Mouse (Mus musculus) midbrain, embryonic 16.5 days (tissue): ENCODE results near the gene Sf3b3. TPM values are rescaled to one million over a fixed set of nuclear protein-coding genes. Genes with fewer than 3 reads are reported as not detected.

Source experiments
- ATAC-seq: fragments of 200-750 bp; cut with Nextera tagmentation; 2 replicates; pipeline ENCODE4 v1.8.0; 2017; ENCODE audit warnings: moderate TSS enrichment
- H3K27ac ChIP-seq: fragments of 300-500 bp; sonication (generic); 2 replicates; pipeline ENCODE4 v1.5.1; 2014; ENCODE audit warnings: mild to moderate bottlenecking, low read length, mixed read lengths
- H3K27me3 ChIP-seq: fragments of 300-500 bp; sonication (generic); 2 replicates; pipeline ENCODE4 v1.6.1; 2014; ENCODE audit warnings: low read depth, low read length, mixed read lengths; ENCODE audit not compliant: control insufficient read depth, insufficient read depth
- H3K36me3 ChIP-seq: fragments of 300-500 bp; sonication (generic); 2 replicates; pipeline ENCODE4 v1.6.1; 2014; ENCODE audit warnings: mild to moderate bottlenecking, low read length, moderate library complexity, mixed read lengths; ENCODE audit not compliant: control insufficient read depth, insufficient read depth
- H3K4me1 ChIP-seq: fragments of 300-500 bp; sonication (generic); 2 replicates; pipeline ENCODE4 v1.6.1; 2014; ENCODE audit warnings: mild to moderate bottlenecking, low read length, mixed read lengths; ENCODE audit not compliant: control insufficient read depth, insufficient read depth
- H3K4me2 ChIP-seq: fragments of 300-500 bp; sonication (generic); 2 replicates; pipeline ENCODE4 v1.6.1; 2014; ENCODE audit warnings: mild to moderate bottlenecking, low read length, mixed read lengths
- H3K4me3 ChIP-seq: fragments of 300-500 bp; sonication (generic); 2 replicates; pipeline ENCODE4 v1.5.1; 2014; ENCODE audit warnings: low read depth, mild to moderate bottlenecking, low read length, moderate library complexity, mixed read lengths
- H3K9ac ChIP-seq: fragments of 300-500 bp; sonication (generic); 2 replicates; pipeline ENCODE4 v1.6.1; 2014; ENCODE audit warnings: low read depth, low read length, mixed read lengths
- H3K9me3 ChIP-seq: fragments of 300-500 bp; sonication (generic); replicated peaks from 2 replicates; pipeline ENCODE4 v1.6.1; 2014; ENCODE audit warnings: mild to moderate bottlenecking, low read length, mixed read lengths; ENCODE audit not compliant: control insufficient read depth, poor library complexity, severe bottlenecking
- WGBS: fragments of 180-500 bp; shearing (Covaris S2); extraction: QIAGEN DNeasy Blood & Tissue Kit; methylation state at CpG from one replicate; pipeline ENCODE4 v1.1.7; 2014; 5-methylcytosine and 5-hydroxymethylcytosine counted together
- polyA plus RNA-seq: library from polyadenylated mRNA; unstranded; fragments of >200 nt; fragmentation: Nextera tagmentation; extraction: Ambion mirVana; gene quantifications from 2 replicates; pipeline ENCODE4 v1.2.1, GENCODE M21; 2015

The Sf3b3 gene
- polyA plus RNA-seq, result 92.3 and 96.1 TPM in 2 replicates

- peak; percentile 89 for ATAC-seq
- H3K4me1 ChIP-seq, result peaks cover 26% of the 10 kb centered on the region
- no peaks in the 10 kb centered on the region for H3K27me3 ChIP-seq
- H3K9ac ChIP-seq, result peak within 1 kb of the TSS; percentile 88
- peak within 1 kb of the TSS; percentile 83 for H3K4me2 ChIP-seq
- peak within 1 kb of the TSS; percentile 87 for H3K4me3 ChIP-seq
- under 1% methylated on average over 53 of the region's 53 CpGs for WGBS
- H3K9me3 ChIP-seq, result no peaks in the 10 kb centered on the region
- H3K36me3 ChIP-seq, result peaks cover 13% of the 10 kb centered on the region
- H3K27ac ChIP-seq, result peak within 1 kb of the TSS; percentile 84
Measured at GRCm38 (mm10) chr8:110846405-110847170, at the start of gene Sf3b3, which contains the start of gene Cog4. Gene Sf3b3 (minus strand): TSS chr8:110846787. Gene Cog4 (plus strand): TSS chr8:110846600.

GRCm38 (mm10) chr8:110895812-110896211 lies 49.2 kb upstream of the Sf3b3 start:
- Histone ChIP-seq H3K9me3 (no peaks in the 10 kb centered on the region), H3K9ac (no peak overlapping the region), H3K4me1 (no peaks in the 10 kb centered on the region), H3K4me2 (no peak overlapping the region), H3K27me3 (no peaks in the 10 kb centered on the region), H3K27ac (no peak overlapping the region), H3K36me3 (0 out of 2 replicates have a peak, but pooled peaks cover 4% of the 10 kb centered on the region), H3K4me3 (no peak overlapping the region)
- ATAC-seq, result no peak
- 91% methylated on average over 13 of the region's 13 CpGs for WGBS

GRCm38 (mm10) chr8:110895254-110895653 lies 48.7 kb upstream of the Sf3b3 start:
- no peaks in the 10 kb centered on the region for H3K9me3 ChIP-seq
- no peak for ATAC-seq
- no peaks in the 10 kb centered on the region for H3K4me1 ChIP-seq
- no peak overlapping the region for H3K27ac ChIP-seq
- H3K4me2 ChIP-seq, result no peak overlapping the region
- H3K9ac ChIP-seq, result no peak overlapping the region
- H3K27me3 ChIP-seq, result no peaks in the 10 kb centered on the region
- H3K4me3 ChIP-seq, result no peak overlapping the region
- H3K36me3 ChIP-seq, result 0 out of 2 replicates have a peak, but pooled peaks cover 4% of the 10 kb centered on the region
- 86% methylated on average over 8 of the region's 9 CpGs for WGBS

DNA sequence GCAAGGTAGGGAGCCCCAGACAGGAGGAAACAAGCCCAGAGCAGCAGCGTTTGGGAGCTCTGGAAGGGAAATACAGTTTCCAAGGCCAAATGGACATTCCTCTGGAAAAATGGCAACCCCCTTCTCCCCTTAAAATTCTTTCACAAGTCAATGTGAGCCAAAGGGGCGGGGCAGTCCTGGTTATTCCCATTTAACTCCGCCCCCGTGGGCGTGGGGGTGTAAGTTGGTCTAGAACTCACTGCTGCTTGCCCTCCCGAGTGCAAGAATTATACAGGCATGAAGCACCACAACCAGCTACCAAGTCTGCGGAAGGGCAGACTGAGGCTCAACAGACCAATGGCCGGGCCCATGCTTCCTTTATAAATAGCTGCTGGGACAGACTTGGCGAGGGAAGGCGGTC lies 48.3 kb upstream of the Sf3b3 start:
- Histone ChIP-seq H3K36me3 (peaks cover 4% of the 10 kb centered on the region; the same call in 1 of the 2 replicates), H3K4me1 (no peaks in the 10 kb centered on the region), H3K27me3 (no peaks in the 10 kb centered on the region), H3K4me3 (no peak overlapping the region), H3K4me2 (no peak overlapping the region), H3K27ac (no peak overlapping the region), H3K9me3 (no peaks in the 10 kb centered on the region), H3K9ac (no peak overlapping the region)
- 88% methylated on average over 10 of the region's 10 CpGs for WGBS
- no peak for ATAC-seq

- H3K4me1 ChIP-seq, result no peaks in the 10 kb centered on the region
- WGBS, result 98% methylated on average over 2 of the region's 2 CpGs
- no peaks in the 10 kb centered on the region; the same call in 1 of the 2 replicates for H3K36me3 ChIP-seq
- ATAC-seq, result no peak
- no peaks in the 10 kb centered on the region for H3K27me3 ChIP-seq
- no peaks in the 10 kb centered on the region for H3K9me3 ChIP-seq
- no peak overlapping the region for H3K4me3 ChIP-seq
- no peak overlapping the region for H3K27ac ChIP-seq
- no peak overlapping the region for H3K4me2 ChIP-seq
- H3K9ac ChIP-seq, result no peak overlapping the region
Measured at GRCm38 (mm10) chr8:110892913-110893312, 46.3 kb upstream of the Sf3b3 start.

GRCm38 (mm10) chr8:110892040-110892439 lies 45.5 kb upstream of the Sf3b3 start:
- no peak overlapping the region for H3K4me2 ChIP-seq
- no peak overlapping the region for H3K4me3 ChIP-seq
- WGBS, result 90% methylated on average over 7 of the region's 7 CpGs

GRCm38 (mm10) chr8:110889904-110890470 lies 43.4 kb upstream of the Sf3b3 start:
- H3K27me3 ChIP-seq, result no peaks in the 10 kb centered on the region
- no peak overlapping the region for H3K9ac ChIP-seq
- H3K4me3 ChIP-seq, result no peak overlapping the region
- H3K36me3 ChIP-seq, result peaks cover 1% of the 10 kb centered on the region
- H3K9me3 ChIP-seq, result no peaks in the 10 kb centered on the region
- no peak overlapping the region for H3K4me2 ChIP-seq
- no peak for ATAC-seq
- H3K27ac ChIP-seq, result no peak overlapping the region
- WGBS, result 73% methylated on average over 12 of the region's 12 CpGs
- no peaks in the 10 kb centered on the region for H3K4me1 ChIP-seq

More at GRCm38 (mm10) chr8:110892040-110892439, 45.5 kb upstream of the Sf3b3 start:
- no peak overlapping the region for H3K9ac ChIP-seq
- ATAC-seq, result no peak
- H3K4me1 ChIP-seq, result no peaks in the 10 kb centered on the region
- no peaks in the 10 kb centered on the region for H3K27me3 ChIP-seq
- H3K9me3 ChIP-seq, result no peaks in the 10 kb centered on the region
- no peak overlapping the region for H3K27ac ChIP-seq
- no peaks in the 10 kb centered on the region; the same call in 1 of the 2 replicates for H3K36me3 ChIP-seq

- Histone ChIP-seq H3K27me3 (no peaks in the 10 kb centered on the region), H3K4me2 (no peak overlapping the region), H3K9me3 (no peaks in the 10 kb centered on the region), H3K4me1 (no peaks in the 10 kb centered on the region), H3K27ac (no peak overlapping the region), H3K36me3 (peaks cover 8% of the 10 kb centered on the region), H3K9ac (no peak overlapping the region), H3K4me3 (no peak overlapping the region)
- ATAC-seq, result no peak
- 88% methylated on average over 16 of the region's 16 CpGs for WGBS
Measured at GRCm38 (mm10) chr8:110888860-110889259, 42.3 kb upstream of the Sf3b3 start.

DNA sequence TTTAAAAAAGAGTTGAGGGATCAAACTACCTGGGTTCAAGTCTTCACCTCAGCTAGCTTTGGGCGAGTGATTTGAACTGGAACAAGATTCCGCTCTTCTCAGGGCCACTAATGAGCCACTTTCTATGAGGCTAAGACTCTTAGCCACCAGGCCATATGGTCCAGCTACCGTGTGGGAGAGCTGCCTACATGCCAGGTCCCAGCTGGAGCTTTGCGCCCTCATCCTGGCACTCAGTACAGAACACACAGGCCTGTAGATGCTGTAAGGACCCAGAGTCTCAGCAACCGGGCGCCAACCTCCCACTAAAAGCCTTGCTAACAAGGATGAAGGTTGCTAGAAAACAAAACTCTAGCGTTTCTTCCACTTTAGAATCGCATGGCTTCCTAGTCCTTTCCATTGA lies 41.9 kb upstream of the Sf3b3 start:
- no peak overlapping the region for H3K4me2 ChIP-seq
- WGBS, result 95% methylated on average over 8 of the region's 8 CpGs
- H3K36me3 ChIP-seq, result peaks cover 12% of the 10 kb centered on the region
- no peaks in the 10 kb centered on the region for H3K4me1 ChIP-seq
- no peaks in the 10 kb centered on the region for H3K9me3 ChIP-seq
- no peak overlapping the region for H3K4me3 ChIP-seq
- ATAC-seq, result no peak
- no peak overlapping the region for H3K27ac ChIP-seq
- H3K27me3 ChIP-seq, result no peaks in the 10 kb centered on the region
- no peak overlapping the region for H3K9ac ChIP-seq
